Mouse (Mus musculus): ENCODE results near the gene Bri3.
"Not testable (repeated sequence)": the region's sequence is repeated elsewhere in the genome, so short reads cannot be mapped to it uniquely, and the experiment has no call there.

Bri3 gene

DNA sequence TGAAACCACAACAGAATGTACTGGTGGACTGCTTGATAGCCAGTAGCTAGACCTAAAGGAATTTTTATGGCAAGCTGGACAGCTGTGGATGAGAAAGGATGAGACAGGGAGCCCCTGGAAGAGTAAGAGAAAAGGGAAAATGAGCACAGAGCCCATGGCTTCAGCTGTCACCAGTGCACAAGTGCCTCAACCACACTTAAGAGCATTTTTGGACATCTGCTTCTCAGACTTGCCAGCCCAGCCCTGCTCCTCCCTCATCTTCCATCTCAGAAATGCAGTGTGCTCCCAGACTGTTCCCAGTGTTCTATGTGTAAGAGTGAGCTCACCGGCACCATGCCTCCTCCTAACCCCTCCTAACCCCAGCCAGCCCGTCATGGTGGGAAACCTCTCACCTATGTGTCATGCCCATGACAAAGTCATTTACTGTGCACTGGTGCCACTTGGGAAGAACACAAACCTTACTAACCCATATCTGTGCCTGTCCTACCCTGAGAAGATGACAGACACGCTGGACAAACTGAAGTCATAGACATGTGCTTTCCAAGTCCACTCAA is 43.1 kb downstream of the Bri3 start:
- in situ Hi-C loops (cut with MboI; ENCODE audit: low sequenced_read_pairs) = no loop called here

DNA sequence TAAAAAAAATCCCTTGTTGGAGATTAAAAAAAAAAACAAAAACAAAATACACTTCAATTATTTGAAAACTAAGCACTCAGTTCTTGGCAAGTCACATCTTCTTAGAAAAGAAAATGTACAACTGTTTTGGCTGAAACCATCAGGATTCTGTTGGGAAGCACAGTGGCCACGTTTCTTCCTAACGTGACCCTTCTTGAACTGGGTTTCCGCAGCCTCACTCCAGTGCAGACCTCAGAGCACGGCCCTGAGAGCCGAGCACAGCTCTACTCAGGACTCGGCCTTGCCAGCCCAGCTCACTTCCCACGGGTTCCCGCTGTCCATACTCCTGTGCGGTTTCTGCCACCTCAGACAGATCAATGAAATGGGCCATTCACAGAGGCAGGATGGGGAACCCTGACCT is 44.2 kb downstream of the Bri3 start:
- in situ Hi-C loops (cut with MboI; ENCODE audit: low sequenced_read_pairs) = no loop called here

DNA sequence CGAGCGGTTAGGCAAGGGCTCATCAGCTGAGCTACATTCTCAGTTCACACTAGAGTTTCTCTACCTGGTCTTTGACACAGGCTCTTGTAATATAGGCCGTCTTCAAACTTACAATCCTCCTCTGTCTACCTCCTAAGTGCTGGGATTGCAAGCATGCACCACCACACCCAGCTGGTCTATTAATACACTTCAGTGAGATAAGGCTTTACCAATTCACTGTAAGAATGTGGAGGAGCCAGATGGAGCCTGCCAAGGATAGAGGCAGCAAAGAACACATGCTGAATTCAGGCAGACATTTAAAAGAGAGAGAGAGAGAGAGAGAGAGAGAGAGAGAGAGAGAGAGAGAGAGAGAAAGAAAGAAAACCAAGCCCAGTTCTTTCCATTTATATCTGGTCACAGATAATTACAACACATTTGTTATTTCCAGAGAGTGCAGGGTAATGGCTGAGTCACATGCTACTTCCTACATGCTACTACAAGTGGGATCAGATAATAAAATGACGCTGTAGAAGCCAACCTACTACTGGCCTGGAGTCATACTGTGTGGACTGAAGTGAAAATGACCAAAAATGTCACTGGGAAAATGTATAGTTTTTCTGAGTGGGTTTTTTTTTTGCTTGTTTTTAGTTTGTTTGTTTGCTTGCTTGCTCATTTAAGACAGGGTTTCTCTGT is 45.7 kb downstream of the Bri3 start:
- in situ Hi-C loops (cut with MboI; ENCODE audit: low sequenced_read_pairs) = no loop called here

DNA sequence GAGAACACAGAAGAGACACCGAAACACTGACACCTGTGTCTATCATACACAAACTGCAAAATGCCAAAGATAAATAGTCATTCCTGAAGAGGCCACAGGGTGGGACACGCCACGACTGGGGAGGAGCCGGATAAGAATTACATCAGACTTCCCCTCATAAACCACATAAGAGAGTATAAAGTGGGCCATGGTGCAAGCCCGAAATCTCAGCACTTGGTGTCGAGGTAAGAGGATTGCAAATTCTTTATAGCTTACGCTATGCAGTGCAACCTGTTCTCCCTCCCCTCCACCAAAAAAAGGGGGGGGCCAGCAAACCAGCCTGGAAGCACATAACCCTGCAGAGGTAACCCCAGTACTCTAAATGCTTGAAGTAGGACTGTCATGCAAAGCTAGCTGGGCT is 50.7 kb downstream of the Bri3 start:
- in situ Hi-C loops (cut with MboI; ENCODE audit: low sequenced_read_pairs) = no loop called here

DNA sequence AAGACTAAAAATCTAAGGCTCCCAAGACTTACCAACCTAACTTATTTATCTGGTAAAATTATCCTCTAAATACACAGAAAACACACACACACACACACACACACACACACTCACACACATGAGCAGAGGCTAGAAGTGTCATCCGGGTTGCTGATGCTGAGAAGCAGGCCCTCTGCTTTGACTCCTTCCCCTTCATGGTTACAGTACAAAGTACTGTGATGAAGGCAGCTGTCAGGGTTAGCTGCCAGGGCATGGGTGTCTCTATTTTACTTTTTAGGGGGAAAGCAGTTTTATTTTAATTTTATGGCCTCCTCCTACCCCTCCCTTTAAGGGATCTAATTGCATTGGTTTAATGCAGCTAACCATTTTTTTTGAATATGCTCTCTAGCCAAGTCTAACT is 51.1 kb downstream of the Bri3 start:
- in situ Hi-C loops (cut with MboI; ENCODE audit: low sequenced_read_pairs) = no loop called here

DNA sequence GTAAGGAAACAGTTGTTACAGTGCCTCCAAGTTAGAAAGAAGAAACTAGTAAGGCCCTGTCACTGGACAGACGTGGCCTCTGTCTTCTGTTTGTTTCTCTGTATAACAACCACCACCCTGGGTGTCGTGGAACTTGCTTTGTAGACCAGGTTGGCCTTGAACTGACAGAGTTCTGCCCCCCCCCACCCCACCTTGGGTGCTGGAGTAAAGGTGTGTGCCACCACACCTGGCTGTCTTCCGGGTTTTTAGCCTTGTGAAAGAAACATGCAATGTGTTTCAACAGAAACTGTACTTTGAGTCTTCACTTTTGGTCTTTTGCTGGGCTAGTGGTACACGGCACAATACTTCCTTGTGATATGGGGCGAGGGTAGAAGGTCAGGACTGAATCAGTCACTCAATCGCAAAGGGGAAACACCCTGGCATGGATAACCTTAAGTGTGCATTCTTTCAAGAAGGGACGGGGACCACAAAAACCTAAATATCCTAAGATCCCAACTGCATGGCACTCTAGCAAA is 51.9 kb downstream of the Bri3 start:
- in situ Hi-C loops (cut with MboI; ENCODE audit: low sequenced_read_pairs) = no loop called here

DNA sequence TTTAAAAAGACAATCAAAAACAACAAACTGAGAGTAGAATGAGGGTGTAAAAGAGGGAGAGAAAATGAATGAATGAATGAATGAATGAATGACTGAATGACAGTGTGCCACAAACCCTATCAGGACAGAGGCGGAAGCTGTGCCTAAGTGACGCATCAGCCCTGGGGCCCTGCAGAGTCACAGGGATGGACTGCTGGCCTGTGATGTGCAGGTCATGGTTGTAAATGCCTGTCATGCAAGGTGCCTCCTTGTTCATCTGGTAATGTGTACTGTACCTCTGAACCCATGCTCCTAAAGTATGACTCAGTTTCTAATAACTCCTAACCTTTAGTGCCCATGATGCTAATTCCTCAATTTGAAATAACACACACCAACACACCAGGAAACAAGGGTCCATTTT is 58.8 kb downstream of the Bri3 start:
- in situ Hi-C loops (cut with MboI; ENCODE audit: low sequenced_read_pairs) = no loop called here

DNA sequence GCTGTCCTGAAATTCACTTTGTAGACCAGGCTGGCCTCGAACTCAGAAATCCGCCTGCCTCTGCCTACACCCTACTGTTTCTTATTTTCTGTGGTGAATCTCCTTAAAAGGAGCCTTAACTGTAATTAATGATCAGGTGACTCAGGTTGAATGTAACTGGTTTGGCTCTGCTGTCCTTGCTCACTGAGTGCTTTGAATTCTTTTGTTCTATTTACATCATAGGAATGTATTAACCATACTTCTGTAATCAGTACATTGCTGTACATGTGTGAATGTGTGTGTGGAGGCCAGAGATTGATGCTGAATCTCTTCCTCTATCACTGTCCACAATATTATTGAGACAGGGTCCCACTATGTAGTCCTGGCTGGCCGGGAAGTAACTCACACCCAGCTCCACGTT is 64.7 kb downstream of the Bri3 start:
- in situ Hi-C loops (cut with MboI; ENCODE audit: low sequenced_read_pairs) = no loop called here

DNA sequence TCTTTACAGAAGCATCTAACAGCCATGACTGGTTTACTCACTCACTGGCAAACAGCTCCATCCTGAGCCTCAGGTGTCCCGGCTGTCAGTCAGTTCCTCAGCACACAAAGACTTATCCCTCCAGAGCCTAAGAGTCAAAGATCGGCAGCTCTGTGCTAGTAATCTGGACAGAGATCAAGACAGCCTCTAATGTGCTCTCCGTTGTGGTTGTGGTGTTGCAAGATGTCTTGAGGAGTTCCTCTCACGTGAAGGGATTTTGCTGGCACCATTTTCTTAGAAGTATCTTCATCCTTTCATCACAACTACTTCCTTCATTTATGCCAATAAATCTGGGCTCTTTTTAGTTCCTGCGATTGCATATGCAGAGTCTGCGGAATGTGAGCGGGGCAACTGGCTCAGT is 67.9 kb downstream of the Bri3 start:
- in situ Hi-C loops (cut with MboI; ENCODE audit: low sequenced_read_pairs) = no loop called here

DNA sequence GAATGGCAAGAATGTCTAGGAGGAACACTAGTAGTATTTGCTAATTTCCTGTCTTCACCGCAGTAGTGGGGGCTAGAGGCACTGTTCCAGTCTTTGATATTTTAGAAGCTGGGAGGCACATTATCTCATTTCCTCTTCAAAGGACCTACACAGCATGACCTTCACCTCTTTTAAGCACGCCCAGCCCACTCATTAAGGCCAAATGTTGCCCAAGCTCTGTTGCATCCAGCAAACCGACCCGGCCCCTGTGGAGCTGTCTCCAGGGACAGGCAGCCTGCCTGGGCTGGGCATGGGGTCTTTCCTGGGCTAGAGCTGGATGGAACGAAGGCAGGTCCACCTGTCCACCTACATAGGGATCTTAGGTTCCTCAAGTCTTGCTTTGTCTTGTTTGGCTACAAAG is 69.1 kb downstream of the Bri3 start:
- in situ Hi-C loops (cut with MboI; ENCODE audit: low sequenced_read_pairs) = no loop called here

DNA sequence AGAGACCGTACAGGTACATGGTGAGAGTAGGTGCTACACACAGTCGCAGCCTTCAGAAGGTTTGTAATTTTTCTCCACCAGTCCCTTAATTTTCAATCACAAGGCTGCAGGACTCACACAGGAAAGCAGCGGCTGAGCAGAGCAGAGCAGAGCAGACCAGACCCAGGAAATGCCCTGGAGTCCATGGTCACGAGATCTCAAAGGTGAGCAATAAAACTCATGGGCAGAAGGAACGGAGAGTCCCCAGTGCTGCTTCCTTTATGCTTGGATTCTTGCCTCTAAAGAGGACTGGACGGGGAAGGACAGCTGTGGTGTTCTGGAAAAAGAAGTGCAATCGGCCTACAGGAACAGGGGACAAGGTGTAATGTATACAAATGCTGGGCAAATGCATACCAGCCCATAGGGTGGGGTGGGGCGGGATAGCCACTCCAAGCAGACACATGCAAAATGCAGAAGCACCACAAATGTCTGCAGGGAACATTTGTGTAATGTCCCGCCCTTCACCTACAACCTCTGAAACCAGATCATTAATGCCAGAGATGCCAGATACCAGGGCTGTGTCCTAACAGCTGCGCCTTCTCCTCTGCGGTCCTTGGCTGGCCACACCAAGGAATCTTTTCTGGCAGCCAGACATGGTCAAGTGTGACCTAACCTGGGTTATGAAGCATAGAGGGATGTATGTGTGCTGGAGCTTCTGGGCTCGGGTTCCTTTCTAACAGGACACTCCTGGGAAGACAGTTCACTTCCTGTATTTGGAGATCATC is 70.7 kb downstream of the Bri3 start:
- in situ Hi-C loops (cut with MboI; ENCODE audit: low sequenced_read_pairs) = no loop called here

DNA sequence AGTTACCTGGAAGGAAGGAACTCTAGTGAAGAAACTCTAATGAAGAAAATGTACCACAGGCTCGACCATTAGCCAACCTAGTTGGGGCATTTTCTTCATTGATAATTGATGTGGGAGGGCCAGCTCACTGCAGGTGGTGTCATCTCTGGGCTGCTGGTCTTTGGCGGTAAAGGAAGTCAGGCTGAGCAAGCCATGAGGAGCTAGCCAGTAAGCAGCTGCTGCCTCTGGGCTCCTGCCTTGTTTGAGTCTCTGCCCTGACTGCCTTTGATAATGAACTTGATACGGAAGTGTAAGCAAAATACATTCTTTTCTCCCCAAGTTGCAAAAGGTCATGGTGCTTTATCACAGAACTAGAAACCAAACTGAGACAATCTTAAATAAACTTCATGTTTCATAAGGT is 72.2 kb downstream of the Bri3 start:
- in situ Hi-C loops (cut with MboI; ENCODE audit: low sequenced_read_pairs) = no loop called here

DNA sequence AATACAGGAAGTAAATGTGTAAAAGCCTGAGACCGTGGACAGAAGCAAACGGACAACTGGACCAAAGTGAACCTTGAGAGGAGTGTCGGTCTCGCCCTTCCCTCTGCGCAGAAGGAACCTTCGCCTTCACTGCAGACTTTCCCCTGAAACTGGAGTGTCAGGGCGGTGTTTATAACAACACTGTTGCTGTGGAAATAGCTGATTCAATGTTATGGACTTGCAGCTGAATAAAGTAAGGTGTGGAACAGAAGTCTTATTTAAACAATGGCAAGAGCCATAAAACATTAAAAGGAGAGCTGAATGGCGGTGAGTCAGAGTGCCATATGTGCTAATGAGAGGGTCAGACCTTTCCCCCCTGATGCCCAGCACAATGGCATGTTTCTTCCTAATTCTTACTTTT is 73.2 kb downstream of the Bri3 start:
- in situ Hi-C loops (cut with MboI; ENCODE audit: low sequenced_read_pairs) = no loop called here

DNA sequence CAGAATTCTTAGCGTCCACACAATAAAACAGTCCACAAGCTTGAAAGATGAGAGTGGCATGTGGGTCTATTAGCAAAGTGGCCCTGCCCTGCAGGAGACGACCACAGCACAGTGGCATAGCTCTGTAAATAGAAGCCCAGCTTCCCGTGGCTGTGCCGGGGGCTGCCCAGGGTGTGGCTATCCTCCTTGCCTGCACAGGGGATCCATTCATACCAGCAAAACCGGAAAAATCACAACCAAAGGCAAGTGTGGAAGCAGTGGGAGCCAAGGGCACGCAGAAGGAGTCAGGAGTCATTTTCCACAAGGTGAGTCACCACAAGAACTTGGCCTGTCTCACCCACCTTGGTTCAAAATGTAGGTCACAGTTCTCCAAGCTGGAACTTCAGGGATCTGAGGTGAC is 74.0 kb downstream of the Bri3 start:
- in situ Hi-C loops (cut with MboI; ENCODE audit: low sequenced_read_pairs) = no loop called here

DNA sequence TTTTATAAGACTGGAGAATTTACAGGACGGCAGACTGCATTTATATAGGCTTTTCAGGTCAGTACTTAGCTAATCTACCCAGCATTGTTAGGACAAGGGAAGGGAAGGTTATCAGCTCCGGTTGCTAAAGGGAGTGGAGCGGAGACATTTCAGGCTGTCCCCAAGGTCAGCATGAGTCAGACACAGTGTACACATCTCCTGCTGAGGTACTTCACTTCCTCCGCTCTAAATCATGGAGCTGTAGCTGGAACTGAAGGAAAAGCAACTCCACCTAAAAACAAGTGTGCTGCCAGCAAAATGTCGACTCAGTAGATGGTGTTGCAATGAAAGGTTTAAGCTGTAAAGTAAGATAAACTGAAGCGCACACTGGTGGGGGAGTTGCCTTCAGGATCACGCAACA is 77.4 kb downstream of the Bri3 start:
- in situ Hi-C loops (cut with MboI; ENCODE audit: low sequenced_read_pairs) = no loop called here

DNA sequence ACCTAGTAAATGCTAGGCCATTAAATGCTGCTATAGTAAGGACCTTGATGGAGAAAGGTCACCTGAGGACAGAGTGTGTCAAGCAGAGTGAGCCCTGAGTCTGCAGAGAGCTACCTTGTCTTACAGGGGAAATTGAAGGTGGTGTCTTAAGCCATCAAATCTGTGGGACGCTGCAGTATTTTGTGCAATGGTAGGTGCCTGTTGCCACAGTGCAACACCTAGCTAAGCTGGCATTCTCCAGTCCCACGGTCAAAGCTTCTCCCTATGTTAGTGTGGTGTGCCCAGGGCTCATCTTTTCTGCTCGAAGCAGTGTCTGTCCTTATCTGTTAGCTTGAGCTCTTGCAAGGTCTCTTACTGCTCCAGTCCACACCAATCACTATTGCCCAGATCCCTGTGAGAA is 78.5 kb downstream of the Bri3 start:
- in situ Hi-C loops (cut with MboI; ENCODE audit: low sequenced_read_pairs) = no loop called here

DNA sequence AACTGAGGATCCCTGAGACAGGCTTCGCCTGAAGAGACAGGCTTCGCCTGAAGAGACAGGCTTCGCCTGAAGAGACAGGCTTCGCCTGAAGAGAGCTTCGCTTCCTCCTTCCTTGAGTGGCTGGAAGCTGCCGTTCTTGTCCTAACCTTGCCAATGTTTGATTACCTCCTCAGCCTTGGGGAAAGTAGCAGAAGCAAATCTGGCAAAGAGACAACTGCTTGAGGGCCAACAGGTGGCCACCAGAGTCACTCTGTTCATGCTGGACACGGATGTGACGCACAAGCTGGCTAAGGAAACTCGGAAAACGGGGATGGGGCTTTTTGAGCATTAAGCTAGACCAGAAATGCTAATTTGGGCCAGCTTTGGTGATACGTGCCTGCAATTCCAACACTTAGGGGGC is 89.8 kb downstream of the Bri3 start:
- in situ Hi-C loops (cut with MboI; ENCODE audit: low sequenced_read_pairs) = no loop called here

DNA sequence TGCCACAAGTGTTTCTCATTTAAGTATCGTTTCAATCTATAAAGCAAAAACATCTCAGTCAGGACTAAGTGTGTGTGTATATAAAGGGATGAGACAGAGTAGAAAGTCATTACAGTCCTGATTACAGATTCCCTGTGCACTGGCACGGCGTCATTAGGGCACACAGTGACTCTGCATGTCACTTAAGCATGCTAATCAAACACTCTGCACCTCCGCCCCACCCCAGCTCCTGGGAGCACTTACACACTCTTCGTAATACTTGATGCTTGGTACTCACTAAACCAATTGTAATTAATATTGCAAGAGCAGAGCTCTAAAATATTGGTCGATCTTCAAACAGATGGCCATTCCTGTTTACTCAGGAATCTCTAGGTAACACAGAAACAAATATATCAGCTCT is 91.1 kb downstream of the Bri3 start:
- in situ Hi-C loops (cut with MboI; ENCODE audit: low sequenced_read_pairs) = not testable (repeated sequence)

DNA sequence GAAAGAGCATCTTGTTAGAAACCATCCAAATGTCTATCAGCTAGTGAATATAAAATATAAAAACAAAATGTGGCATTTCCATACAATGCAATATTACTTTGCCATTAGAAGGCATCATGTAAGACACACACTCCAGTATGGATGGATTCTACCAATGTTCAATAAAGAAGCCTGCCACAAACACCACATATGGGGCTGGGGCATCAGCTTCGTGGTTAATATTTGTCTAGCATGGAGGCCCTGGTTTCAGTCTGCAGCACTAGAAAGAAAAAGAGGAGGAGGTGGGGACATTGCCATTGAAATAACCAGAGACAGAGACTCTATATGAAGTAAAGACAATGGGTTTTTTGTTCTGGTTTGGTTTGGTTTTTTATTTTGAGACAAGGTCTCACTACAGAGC is 94.5 kb downstream of the Bri3 start:
- in situ Hi-C loops (cut with MboI; ENCODE audit: low sequenced_read_pairs) = no loop called here

DNA sequence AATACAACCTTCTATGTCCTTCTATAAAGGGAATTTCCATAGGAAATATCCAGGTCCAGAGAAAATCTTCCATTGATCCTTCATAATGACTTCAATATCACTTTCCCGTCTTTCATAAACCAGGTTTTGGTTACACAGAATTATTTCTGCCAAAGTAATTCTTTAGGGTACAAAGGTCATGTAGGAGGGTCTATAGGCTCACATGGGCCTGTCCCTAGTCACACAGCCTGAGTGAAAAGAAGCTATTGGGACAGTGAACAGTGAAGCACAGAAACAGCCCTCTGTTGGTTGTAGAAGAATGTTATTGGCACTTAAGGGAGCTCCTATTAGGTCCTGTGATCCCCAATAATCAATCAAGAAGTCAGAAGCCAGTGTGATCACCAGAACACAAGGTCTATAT is 96.8 kb downstream of the Bri3 start:
- in situ Hi-C loops (cut with MboI; ENCODE audit: low sequenced_read_pairs) = no loop called here

DNA sequence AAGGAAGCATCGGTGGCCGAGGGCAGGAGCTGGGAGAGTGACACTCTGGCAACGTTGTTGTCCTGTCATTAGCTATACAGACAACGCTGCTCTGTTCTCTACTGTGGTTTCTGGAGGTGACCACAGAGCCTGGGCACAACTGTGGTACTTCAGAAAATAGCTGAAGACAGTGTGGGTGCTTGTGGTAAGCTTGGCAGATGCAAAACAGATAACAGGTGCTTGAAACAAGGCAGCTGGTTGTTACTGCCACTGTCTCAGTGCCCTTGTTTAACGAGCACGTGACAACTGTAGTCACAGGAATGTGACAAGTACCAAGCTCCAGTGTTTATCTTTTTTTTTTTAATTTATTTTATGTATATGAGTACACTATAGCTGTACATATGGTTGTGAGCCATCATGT is 100.4 kb downstream of the Bri3 start:
- in situ Hi-C loops (cut with MboI; ENCODE audit: low sequenced_read_pairs) = no loop called here

DNA sequence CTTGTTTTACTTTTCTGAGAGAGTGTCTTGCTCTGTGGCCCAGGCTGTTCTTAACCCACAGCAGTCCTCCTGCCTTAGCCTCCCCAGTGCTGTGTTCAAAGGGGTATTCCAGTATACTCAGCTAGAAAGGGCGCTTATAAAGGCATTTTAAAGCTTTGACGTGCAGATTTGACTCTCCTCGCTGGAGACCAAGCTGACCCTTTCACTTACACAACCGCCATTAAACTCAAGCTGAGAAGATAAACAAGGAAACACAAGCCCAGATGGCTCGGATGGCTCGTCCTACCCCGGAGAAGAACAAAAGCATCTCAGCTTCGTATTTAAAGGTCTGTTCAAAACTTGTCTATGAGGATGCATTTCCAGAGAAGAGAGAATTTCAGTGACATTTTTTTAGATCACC is 106.9 kb downstream of the Bri3 start:
- in situ Hi-C loops (cut with MboI; ENCODE audit: low sequenced_read_pairs) = no loop called here

Data from CH12F3 (cell line).